Mouse (Mus musculus) midbrain, embryonic 11.5 days (tissue): ENCODE measurements at regions not wholly inside any gene's neighbourhood (a gene's known extent, or its start where the extent isn't known, plus 50 kb on each side); places are given as distances from the start of the nearest gene placed in this dataset.
"Not testable (repeated sequence)": the region's sequence is repeated elsewhere in the genome, so short reads cannot be mapped to it uniquely, and the experiment has no call there.

Experiments used
- ATAC-seq: fragments of 200-750 bp; cut with Nextera tagmentation; 2 replicates; pipeline ENCODE4 v1.8.0; 2017; ENCODE audit warnings: moderate TSS enrichment, moderate library complexity; ENCODE audit not compliant: low FRiP score
- DNase-seq: peaks from one replicate; pipeline ENCODE4 v3.0.0; 2015; ENCODE audit warnings: low spot score; ENCODE audit errors: missing footprints
- H3K27ac ChIP-seq: fragments of 300-500 bp; sonication (generic); 2 replicates; pipeline ENCODE4 v1.5.1; 2014; ENCODE audit warnings: low read depth, low read length
- H3K27me3 ChIP-seq: fragments of 300-500 bp; sonication (generic); 2 replicates; pipeline ENCODE4 v1.6.1; 2014; ENCODE audit warnings: mild to moderate bottlenecking, low read length, moderate library complexity, mixed read lengths; ENCODE audit not compliant: control insufficient read depth, insufficient read depth
- H3K36me3 ChIP-seq: fragments of 300-500 bp; sonication (generic); 2 replicates; pipeline ENCODE4 v1.6.1; 2014; ENCODE audit warnings: mild to moderate bottlenecking, low read length, moderate library complexity, mixed read lengths; ENCODE audit not compliant: control insufficient read depth, insufficient read depth
- H3K4me1 ChIP-seq: fragments of 300-500 bp; sonication (generic); 2 replicates; pipeline ENCODE4 v1.6.1; 2014; ENCODE audit warnings: low read length; ENCODE audit not compliant: control insufficient read depth, insufficient read depth
- H3K4me2 ChIP-seq: fragments of 300-500 bp; sonication (generic); 2 replicates; pipeline ENCODE4 v1.6.1; 2014; ENCODE audit warnings: mild to moderate bottlenecking, moderate library complexity
- H3K4me3 ChIP-seq: fragments of 300-500 bp; sonication (generic); 2 replicates; pipeline ENCODE4 v1.5.1; 2014; ENCODE audit warnings: low read depth, low read length
- H3K9ac ChIP-seq: fragments of 300-500 bp; sonication (generic); 2 replicates; pipeline ENCODE4 v1.6.1; 2014; ENCODE audit warnings: low read length
- H3K9me3 ChIP-seq: fragments of 300-500 bp; sonication (generic); 2 replicates; pipeline ENCODE4 v1.6.1; 2016; ENCODE audit warnings: low read length; ENCODE audit not compliant: control insufficient read depth
- WGBS: fragments of 180-500 bp; shearing (Covaris S2); extraction: QIAGEN DNeasy Blood & Tissue Kit; methylation state at CpG from one replicate; pipeline ENCODE4 v1.1.7; 2014; 5-methylcytosine and 5-hydroxymethylcytosine counted together

GRCm38 (mm10) chr1:42597065-42597464 lies 98.5 kb upstream of the Pou3f3 start:
- H3K4me1 ChIP-seq, result no peaks in the 10 kb centered on the region
- H3K27ac ChIP-seq, result no peak overlapping the region
- H3K36me3 ChIP-seq, result no peaks in the 10 kb centered on the region
- H3K9me3 ChIP-seq, result no peaks in the 10 kb centered on the region
- 69% methylated on average over 4 of the region's 4 CpGs for WGBS
- H3K9ac ChIP-seq, result no peak overlapping the region
- no peaks in the 10 kb centered on the region for H3K27me3 ChIP-seq
- H3K4me3 ChIP-seq, result no peak overlapping the region
- DNase-seq (no peak), ATAC-seq (no peak)
- H3K4me2 ChIP-seq, result no peak overlapping the region

GRCm38 (mm10) chr1:42599238-42599637 lies 96.3 kb upstream of the Pou3f3 start:
- no peak for ATAC-seq
- H3K27me3 ChIP-seq, result no peaks in the 10 kb centered on the region
- H3K4me2 ChIP-seq, result no peak overlapping the region
- no peaks in the 10 kb centered on the region for H3K36me3 ChIP-seq
- H3K9ac ChIP-seq, result no peak overlapping the region
- no peaks in the 10 kb centered on the region for H3K4me1 ChIP-seq
- no peak for DNase-seq
- no peak overlapping the region for H3K4me3 ChIP-seq
- no peaks in the 10 kb centered on the region for H3K9me3 ChIP-seq
- 86% methylated on average over 6 of the region's 6 CpGs for WGBS
- no peak overlapping the region for H3K27ac ChIP-seq

- Histone ChIP-seq H3K4me3 (no peak overlapping the region), H3K27ac (no peak overlapping the region), H3K9ac (no peak overlapping the region), H3K36me3 (no peaks in the 10 kb centered on the region), H3K4me1 (no peaks in the 10 kb centered on the region), H3K9me3 (no peaks in the 10 kb centered on the region), H3K4me2 (no peak overlapping the region), H3K27me3 (no peaks in the 10 kb centered on the region)
- WGBS, result 69% methylated on average over 7 of the region's 7 CpGs
- ATAC-seq, result no peak
- DNase-seq, result no peak
Measured at GRCm38 (mm10) chr1:42606251-42606650, 89.3 kb upstream of the Pou3f3 start.

- not testable (repeated sequence) for H3K9me3 ChIP-seq, H3K4me2 ChIP-seq, H3K9ac ChIP-seq, H3K27ac ChIP-seq, H3K4me3 ChIP-seq, H3K36me3 ChIP-seq, H3K4me1 ChIP-seq, DNase-seq, H3K27me3 ChIP-seq
- 91% methylated on average over 4 of the region's 4 CpGs for WGBS
- peak; percentile 40; the same call in 1 of the 2 replicates for ATAC-seq
Measured at GRCm38 (mm10) chr1:42607466-42608043, 88.0 kb upstream of the Pou3f3 start.

- Histone ChIP-seq H3K9ac (no peak overlapping the region), H3K36me3 (no peaks in the 10 kb centered on the region), H3K9me3 (peaks cover 2% of the 10 kb centered on the region; the same call in 1 of the 2 replicates), H3K27me3 (no peaks in the 10 kb centered on the region), H3K4me3 (no peak overlapping the region), H3K27ac (no peak overlapping the region), H3K4me1 (peaks cover 21% of the 10 kb centered on the region), H3K4me2 (no peak overlapping the region)
- no peak for ATAC-seq
- WGBS, result 82% methylated on average over 6 of the region's 6 CpGs
- DNase-seq, result no peak
Measured at GRCm38 (mm10) chr1:42623766-42624165, 71.8 kb upstream of the Pou3f3 start.

GRCm38 (mm10) chr1:42628800-42629199 lies 66.8 kb upstream of the Pou3f3 start:
- no peak overlapping the region for H3K9ac ChIP-seq
- DNase-seq (peak; percentile 93), ATAC-seq (peak; percentile 76)
- peaks cover 37% of the 10 kb centered on the region for H3K4me1 ChIP-seq
- H3K9me3 ChIP-seq, result no peaks in the 10 kb centered on the region
- peak overlapping the region; percentile 13; the same call in 1 of the 2 replicates for H3K27ac ChIP-seq
- H3K27me3 ChIP-seq, result no peaks in the 10 kb centered on the region
- no peak overlapping the region for H3K4me2 ChIP-seq
- H3K4me3 ChIP-seq, result no peak overlapping the region
- WGBS, result 14% methylated on average over 12 of the region's 12 CpGs
- no peaks in the 10 kb centered on the region for H3K36me3 ChIP-seq

- Histone ChIP-seq H3K36me3 (no peaks in the 10 kb centered on the region), H3K27me3 (no peaks in the 10 kb centered on the region), H3K9me3 (no peaks in the 10 kb centered on the region), H3K9ac (peak overlapping the region; percentile 21; the same call in 1 of the 2 replicates), H3K4me2 (peak overlapping the region; percentile 21), H3K4me3 (no peak overlapping the region), H3K4me1 (peaks cover 37% of the 10 kb centered on the region), H3K27ac (peak overlapping the region; percentile 37; the same call in 1 of the 2 replicates)
- ATAC-seq (peak; percentile 36; the same call in 1 of the 2 replicates), DNase-seq (peak; percentile 91)
- WGBS, result 27% methylated on average over 14 of the region's 14 CpGs
Measured at GRCm38 (mm10) chr1:42629465-42630261, 65.9 kb upstream of the Pou3f3 start.

GRCm38 (mm10) chr1:42632286-42632685 lies 63.3 kb upstream of the Pou3f3 start:
- Histone ChIP-seq H3K27ac (no peak overlapping the region), H3K9me3 (no peaks in the 10 kb centered on the region), H3K27me3 (no peaks in the 10 kb centered on the region), H3K4me3 (no peak overlapping the region), H3K4me1 (peaks cover 30% of the 10 kb centered on the region), H3K4me2 (no peak overlapping the region), H3K9ac (no peak overlapping the region), H3K36me3 (no peaks in the 10 kb centered on the region)
- DNase-seq (no peak), ATAC-seq (no peak)

- DNase-seq, result no peak
- no peak overlapping the region for H3K4me2 ChIP-seq
- no peak overlapping the region for H3K27ac ChIP-seq
- H3K27me3 ChIP-seq, result no peaks in the 10 kb centered on the region
- WGBS, result 54% methylated on average over 5 of the region's 5 CpGs
- peaks cover 9% of the 10 kb centered on the region; the same call in 1 of the 2 replicates for H3K4me1 ChIP-seq
- no peak overlapping the region for H3K9ac ChIP-seq
- ATAC-seq, result no peak
- H3K4me3 ChIP-seq, result no peak overlapping the region
- no peaks in the 10 kb centered on the region for H3K36me3 ChIP-seq
- H3K9me3 ChIP-seq, result no peaks in the 10 kb centered on the region
Measured at GRCm38 (mm10) chr1:42636558-42636957, 59.0 kb upstream of the Pou3f3 start.
